Mouse (Mus musculus): ENCODE data around the gene C87436. TPM values are rescaled to one million over a fixed set of nuclear protein-coding genes. Genes with fewer than 3 reads are reported as not detected.

Gene C87436
- polyA plus RNA-seq, 1 experiment from 2014 or later: 24.3 TPM

DNA sequence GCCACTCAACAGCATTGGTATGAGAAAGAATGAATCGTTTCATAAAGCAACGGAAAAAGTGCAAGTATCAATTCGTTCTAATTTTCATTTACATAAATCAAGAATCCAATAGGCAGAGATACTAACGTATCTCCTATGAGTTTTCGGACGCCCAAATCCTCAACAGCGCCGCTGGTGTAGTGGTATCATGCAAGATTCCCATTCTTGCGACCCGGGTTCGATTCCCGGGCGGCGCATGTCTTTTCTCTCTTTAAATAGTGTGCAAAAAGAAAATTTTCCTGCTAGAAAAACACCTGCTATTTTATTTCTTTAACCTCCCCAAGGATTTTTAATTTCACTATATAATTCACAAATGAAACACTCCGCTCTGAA lies 34.5 kb upstream of the C87436 start:
- H3K27ac ChIP-seq (ENCODE audit: low read depth): peak overlapping the region; percentile 100
- ATAC-seq (ENCODE audit: insufficient read depth) (peak; percentile 74), DNase-seq (peak; percentile 95)
- TF ChIP-seq CTCF (IDR thresholded peaks at IDR 0.05; ENCODE audit: low read depth): no peak
- H3K4me3 ChIP-seq (ENCODE audit: low read depth, low read length): peak overlapping the region; percentile 78
- H3K4me2 ChIP-seq: peak overlapping the region; percentile 76
- H3K27me3 ChIP-seq (ENCODE audit: insufficient read depth, low read length): no peaks in the 10 kb centered on the region
- under 1% methylated on average over 15 of the region's 15 CpGs for WGBS
- H3K36me3 ChIP-seq (ENCODE audit: insufficient read depth): peaks cover 13% of the 10 kb centered on the region
- peak overlapping the region; percentile 98 for H3K9ac ChIP-seq
- no peaks in the 10 kb centered on the region for H3K9me3 ChIP-seq (ENCODE audit: low read depth, low read length)
- H3K4me1 ChIP-seq (ENCODE audit: insufficient read depth): no peaks in the 10 kb centered on the region

DNA sequence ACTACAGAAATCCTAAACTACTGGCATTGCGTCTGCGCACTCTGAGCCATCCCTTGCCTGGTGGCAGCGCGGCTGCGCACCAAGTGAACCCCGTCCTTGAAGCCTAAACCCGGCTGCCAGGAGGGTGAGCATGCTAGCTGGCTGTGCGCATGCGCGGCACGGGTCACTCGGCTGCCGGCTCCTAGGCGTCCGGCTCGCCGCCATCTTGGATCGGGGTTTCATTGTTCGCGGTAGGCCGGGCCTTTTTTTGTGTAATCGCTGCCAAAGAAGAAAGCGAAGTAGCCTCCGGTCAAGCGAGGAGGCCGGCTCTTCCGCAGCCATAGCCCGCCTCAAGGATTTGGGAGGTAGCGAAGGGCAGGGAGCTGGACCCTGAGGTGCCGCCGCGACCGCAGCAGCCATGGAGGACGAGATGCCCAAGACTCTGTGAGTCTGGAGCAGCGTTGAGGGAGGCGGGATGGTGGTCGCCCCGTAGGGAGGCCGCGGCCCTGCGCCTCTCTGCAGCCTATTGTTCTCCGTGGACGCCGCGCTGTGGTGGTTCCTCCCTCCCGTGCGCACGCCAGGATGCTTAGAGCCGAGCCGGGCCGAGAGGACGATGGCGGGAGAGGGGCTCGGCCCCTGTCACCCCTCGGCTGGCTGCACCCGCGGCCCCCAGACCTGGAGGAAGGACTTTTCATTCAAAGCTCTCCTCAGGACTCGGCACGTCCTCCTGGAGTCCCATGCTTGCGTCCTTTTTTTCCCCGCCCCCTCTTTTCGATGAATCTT lies 33.9 kb upstream of the C87436 start, which contains the start of gene Tia1:
Tia1 (plus strand) TSS at position 120 of the 762 bp plus-strand sequence.
- under 1% methylated on average over 62 of the region's 62 CpGs for WGBS
- H3K4me2 ChIP-seq: peak within 1 kb of the TSS; percentile 76
- ATAC-seq (ENCODE audit: insufficient read depth) (peak; percentile 96), DNase-seq (peak; percentile 99)
- peak within 1 kb of the TSS; percentile 100 for H3K27ac ChIP-seq (ENCODE audit: low read depth)
- H3K4me3 ChIP-seq (ENCODE audit: low read depth, low read length): peak within 1 kb of the TSS; percentile 78
- H3K9ac ChIP-seq: peak within 1 kb of the TSS; percentile 98
- no peaks in the 10 kb centered on the region for H3K4me1 ChIP-seq (ENCODE audit: insufficient read depth)
- no peaks in the 10 kb centered on the region for H3K9me3 ChIP-seq (ENCODE audit: low read depth, low read length)
- H3K36me3 ChIP-seq (ENCODE audit: insufficient read depth): peaks cover 16% of the 10 kb centered on the region
- H3K27me3 ChIP-seq (ENCODE audit: insufficient read depth, low read length): no peaks in the 10 kb centered on the region
- no peak for TF ChIP-seq CTCF (IDR thresholded peaks at IDR 0.05; ENCODE audit: low read depth)

DNA sequence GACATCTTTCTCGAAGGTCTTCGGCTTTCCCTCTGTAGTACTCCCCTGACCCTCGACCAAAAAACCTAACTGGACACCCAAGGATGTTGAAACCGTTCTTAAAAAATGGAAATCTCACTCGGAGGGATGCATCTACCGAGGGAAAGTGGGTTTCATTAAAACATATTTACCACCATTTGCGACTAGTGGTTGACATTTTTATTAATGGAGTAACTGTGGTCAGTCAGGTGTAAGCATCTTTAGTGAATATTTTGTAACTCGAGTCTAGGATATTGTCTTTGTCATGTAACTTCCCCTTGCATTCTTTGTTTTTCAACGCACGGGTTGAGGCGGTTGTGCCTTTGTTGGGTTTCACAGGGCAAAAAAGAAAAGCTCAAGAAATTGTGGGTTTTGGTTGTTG lies 33.2 kb upstream of the C87436 start:
- H3K27ac ChIP-seq (ENCODE audit: low read depth): peak overlapping the region; percentile 100
- peak overlapping the region; percentile 98 for H3K9ac ChIP-seq
- H3K4me3 ChIP-seq (ENCODE audit: low read depth, low read length): peak overlapping the region; percentile 78
- WGBS: 0% methylated on average over 11 of the region's 11 CpGs
- no peak for ATAC-seq (ENCODE audit: insufficient read depth)
- H3K9me3 ChIP-seq (ENCODE audit: low read depth, low read length): no peaks in the 10 kb centered on the region
- peak overlapping the region; percentile 76 for H3K4me2 ChIP-seq
- no peak for TF ChIP-seq CTCF (IDR thresholded peaks at IDR 0.05; ENCODE audit: low read depth)
- DNase-seq: peak; percentile 54
- no peaks in the 10 kb centered on the region for H3K4me1 ChIP-seq (ENCODE audit: insufficient read depth)
- H3K36me3 ChIP-seq (ENCODE audit: insufficient read depth): peaks cover 16% of the 10 kb centered on the region
- no peaks in the 10 kb centered on the region for H3K27me3 ChIP-seq (ENCODE audit: insufficient read depth, low read length)

DNA sequence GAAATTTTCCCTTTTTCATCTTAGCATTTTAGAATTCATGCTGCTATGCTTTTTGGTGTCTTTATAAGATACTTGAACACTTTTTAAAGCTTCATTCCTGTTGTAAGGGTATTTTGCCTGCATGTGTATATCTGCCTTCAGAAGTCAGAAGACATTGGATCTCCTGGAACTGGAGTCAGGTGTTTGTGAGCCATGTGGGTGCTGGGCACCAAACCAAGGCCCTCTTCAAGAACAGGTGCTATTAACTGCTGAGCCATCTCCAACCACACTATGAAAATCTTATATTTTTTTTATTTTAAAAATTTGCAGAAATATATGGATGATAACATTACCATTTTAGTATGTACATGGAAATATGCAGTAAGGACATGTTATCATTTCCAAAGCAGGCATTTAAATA lies 31.9 kb upstream of the C87436 start:
- no peaks in the 10 kb centered on the region for H3K27me3 ChIP-seq (ENCODE audit: insufficient read depth, low read length)
- no peak for DNase-seq
- no peak overlapping the region for H3K27ac ChIP-seq (ENCODE audit: low read depth)
- no peak for TF ChIP-seq CTCF (IDR thresholded peaks at IDR 0.05; ENCODE audit: low read depth)
- peaks cover 16% of the 10 kb centered on the region for H3K36me3 ChIP-seq (ENCODE audit: insufficient read depth)
- ATAC-seq (ENCODE audit: insufficient read depth): no peak
- H3K4me2 ChIP-seq: peak overlapping the region; percentile 76
- no peaks in the 10 kb centered on the region for H3K9me3 ChIP-seq (ENCODE audit: low read depth, low read length)
- no peaks in the 10 kb centered on the region for H3K4me1 ChIP-seq (ENCODE audit: insufficient read depth)
- no peak overlapping the region for H3K9ac ChIP-seq
- H3K4me3 ChIP-seq (ENCODE audit: low read depth, low read length): peak overlapping the region; percentile 78; the same call in 1 of the 2 replicates

DNA sequence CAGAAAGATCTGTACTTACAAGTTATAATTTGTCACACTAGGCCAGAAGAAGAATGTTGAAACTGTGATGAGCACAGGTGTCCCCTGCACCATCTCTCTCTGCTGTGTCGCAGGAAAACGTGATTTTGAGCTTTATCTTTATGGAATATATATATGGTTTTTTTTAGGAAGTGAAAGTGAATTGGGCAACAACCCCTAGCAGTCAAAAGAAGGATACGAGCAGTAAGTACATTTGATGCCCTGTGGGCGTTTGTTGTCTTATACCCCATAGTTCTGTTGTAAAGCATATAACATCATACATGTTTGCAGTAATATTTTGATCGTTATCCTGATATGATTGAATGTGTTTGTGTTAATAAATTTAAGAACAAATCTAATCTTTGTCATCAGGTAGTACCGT lies 19.5 kb upstream of the C87436 start:
- no peak for DNase-seq
- H3K4me3 ChIP-seq (ENCODE audit: low read depth, low read length): no peak overlapping the region
- ATAC-seq (ENCODE audit: insufficient read depth): no peak
- no peak overlapping the region for H3K9ac ChIP-seq
- no peaks in the 10 kb centered on the region for H3K4me1 ChIP-seq (ENCODE audit: insufficient read depth)
- H3K36me3 ChIP-seq (ENCODE audit: insufficient read depth): peaks cover 80% of the 10 kb centered on the region
- no peaks in the 10 kb centered on the region for H3K27me3 ChIP-seq (ENCODE audit: insufficient read depth, low read length)
- H3K27ac ChIP-seq (ENCODE audit: low read depth): no peak overlapping the region
- 89% methylated on average over 6 of the region's 6 CpGs for WGBS
- H3K9me3 ChIP-seq (ENCODE audit: low read depth, low read length): no peaks in the 10 kb centered on the region
- no peak overlapping the region for H3K4me2 ChIP-seq
- no peak for TF ChIP-seq CTCF (IDR thresholded peaks at IDR 0.05; ENCODE audit: low read depth)

DNA sequence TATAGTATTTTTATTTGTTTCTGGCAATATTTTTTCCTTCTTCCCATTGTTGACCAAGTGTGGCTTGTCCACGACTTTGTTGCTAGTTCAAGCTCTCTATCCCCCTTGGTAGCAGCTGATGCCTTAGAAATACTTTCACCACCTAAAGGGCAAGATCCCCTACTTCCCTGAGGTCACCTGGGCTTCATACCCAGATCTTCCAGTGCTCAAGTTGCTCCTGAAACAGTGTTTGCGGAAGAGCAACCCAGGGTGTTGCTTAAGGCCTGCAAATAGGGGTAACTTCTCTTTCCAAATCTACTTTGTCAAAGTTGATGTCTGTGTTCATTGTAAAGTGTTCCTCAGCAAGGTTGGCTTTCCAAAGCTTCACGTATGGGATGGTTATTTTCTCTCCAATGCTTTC lies 18.9 kb upstream of the C87436 start:
- DNase-seq (no peak), ATAC-seq (ENCODE audit: insufficient read depth) (no peak)
- Histone ChIP-seq H3K9me3 (ENCODE audit: low read depth, low read length) (no peaks in the 10 kb centered on the region), H3K36me3 (ENCODE audit: insufficient read depth) (peaks cover 77% of the 10 kb centered on the region), H3K4me2 (no peak overlapping the region), H3K4me3 (ENCODE audit: low read depth, low read length) (no peak overlapping the region), H3K4me1 (ENCODE audit: insufficient read depth) (no peaks in the 10 kb centered on the region), H3K9ac (no peak overlapping the region), H3K27me3 (ENCODE audit: insufficient read depth, low read length) (no peaks in the 10 kb centered on the region), H3K27ac (ENCODE audit: low read depth) (no peak overlapping the region)
- TF ChIP-seq CTCF (IDR thresholded peaks at IDR 0.05; ENCODE audit: low read depth): no peak
- 89% methylated on average over 3 of the region's 3 CpGs for WGBS

DNA sequence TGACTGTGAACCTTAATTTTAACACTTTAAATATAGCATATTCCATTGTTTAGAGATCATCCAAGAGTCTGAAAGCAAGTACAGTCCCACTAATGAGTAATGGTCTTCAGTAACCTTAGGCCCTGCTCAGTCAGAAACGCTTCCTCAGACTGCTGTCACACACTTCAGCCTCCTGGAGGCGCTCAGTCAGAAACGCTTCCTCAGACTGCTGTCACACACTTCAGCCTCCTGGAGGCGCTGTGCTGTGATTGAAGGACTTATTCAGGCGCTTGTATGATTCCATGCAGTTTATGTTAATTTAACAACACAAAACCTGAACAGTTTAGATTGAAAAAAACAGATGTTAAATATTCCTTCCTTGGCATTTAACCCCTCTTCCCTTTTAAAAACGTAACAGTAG lies 17.7 kb upstream of the C87436 start:
- Histone ChIP-seq H3K27me3 (ENCODE audit: insufficient read depth, low read length) (no peaks in the 10 kb centered on the region), H3K4me2 (no peak overlapping the region), H3K4me3 (ENCODE audit: low read depth, low read length) (no peak overlapping the region), H3K9me3 (ENCODE audit: low read depth, low read length) (no peaks in the 10 kb centered on the region), H3K4me1 (ENCODE audit: insufficient read depth) (no peaks in the 10 kb centered on the region), H3K9ac (no peak overlapping the region), H3K36me3 (ENCODE audit: insufficient read depth) (peaks cover 80% of the 10 kb centered on the region), H3K27ac (ENCODE audit: low read depth) (no peak overlapping the region)
- ATAC-seq (ENCODE audit: insufficient read depth) (no peak), DNase-seq (peak; percentile 47)
- WGBS: 72% methylated on average over 6 of the region's 6 CpGs
- TF ChIP-seq CTCF (IDR thresholded peaks at IDR 0.05; ENCODE audit: low read depth): peak; percentile 46

Measured in lung, embryonic 14.5 days (tissue).